Mouse (Mus musculus) colon, adult 2 months (tissue): ENCODE results near the gene Ppm1j. TPM values are rescaled to one million over a fixed set of nuclear protein-coding genes. Genes with fewer than 3 reads are reported as not detected.

ENCODE experiments used
- polyA plus RNA-seq: library from polyadenylated mRNA; depleted of rRNA; stranded (reverse); fragments of >200 nt; gene quantifications from 2 replicates; pipeline ENCODE4 v1.2.3, GENCODE M21; 2012; rRNA removed

Ppm1j gene
- polyA plus RNA-seq, result 53.2 and 60.1 TPM in 2 replicates

GRCm38 (mm10) chr3:104780561-104781420, at the start of gene Ppm1j:
Ppm1j (plus strand) TSS chr3:104781056.

GRCm38 (mm10) chr3:104781471-104781903, 631 bp downstream of the Ppm1j start, which contains the start of gene Fam19a3:
Fam19a3 (minus strand) TSS chr3:104781840.

GRCm38 (mm10) chr3:104788075-104788474, 7.2 kb downstream of the Ppm1j start, which contains the start of gene Rhoc:
Rhoc (plus strand) TSS chr3:104788375.

GRCm38 (mm10) chr3:104817991-104818748, 37.3 kb downstream of the Ppm1j start, which contains the start of gene Mov10:
Mov10 (minus strand) TSS chr3:104818563.

Other genes with a start within 250 kb of the Ppm1j start
- gene Slc16a1, start 142.4 kb upstream of the Ppm1j start, polyA plus RNA-seq, result 111 and 136 TPM in 2 replicates
- gene Fam19a3, start 784 bp downstream of the Ppm1j start, polyA plus RNA-seq, result 0.33 and 0.44 TPM in 2 replicates
- gene Rhoc, start 7.3 kb downstream of the Ppm1j start, polyA plus RNA-seq, result 227 and 284 TPM in 2 replicates
- gene Mov10, start 37.5 kb downstream of the Ppm1j start, polyA plus RNA-seq, result 16.8 and 19.2 TPM in 2 replicates
- gene St7l, start 82.9 kb downstream of the Ppm1j start, polyA plus RNA-seq, result 7.7 and 8.1 TPM in 2 replicates
- 16.1 and 16.7 TPM in 2 replicates for gene Capza1, start 83.4 kb downstream of the Ppm1j start, polyA plus RNA-seq
- 15.3 and 16.6 TPM in 2 replicates for gene Wnt2b, start 180.9 kb downstream of the Ppm1j start, polyA plus RNA-seq